Mouse (Mus musculus) hindbrain, embryonic 10.5 days (tissue): ENCODE results near the gene Lxn. TPM values are rescaled to one million over a fixed set of nuclear protein-coding genes. Genes with fewer than 3 reads are reported as not detected.

Experiments
- DNase-seq: peaks from one replicate; pipeline ENCODE4 v3.0.0-alpha.2; 2017; ENCODE audit warnings: low spot score
- H3K27ac ChIP-seq: fragments of 300-500 bp; sonication (generic); 2 replicates; pipeline ENCODE4 v1.5.1; 2016; ENCODE audit warnings: mild to moderate bottlenecking, moderate library complexity
- H3K27me3 ChIP-seq: fragments of 300-500 bp; sonication (generic); 2 replicates; pipeline ENCODE4 v1.6.1; 2016; ENCODE audit warnings: mild to moderate bottlenecking; ENCODE audit not compliant: poor library complexity, insufficient read depth, severe bottlenecking
- H3K36me3 ChIP-seq: fragments of 300-500 bp; sonication (generic); 2 replicates; pipeline ENCODE4 v1.6.1; 2016; ENCODE audit warnings: mild to moderate bottlenecking, moderate library complexity
- H3K4me1 ChIP-seq: fragments of 300-500 bp; sonication (generic); replicated peaks from 2 replicates; pipeline ENCODE4 v1.6.1; 2016; ENCODE audit warnings: mild to moderate bottlenecking
- H3K4me3 ChIP-seq: fragments of 300-500 bp; sonication (generic); 2 replicates; pipeline ENCODE4 v1.5.1; 2016; ENCODE audit warnings: mild to moderate bottlenecking, moderate library complexity
- H3K9me3 ChIP-seq: fragments of 300-500 bp; sonication (generic); 2 replicates; pipeline ENCODE4 v1.6.1; 2016; ENCODE audit warnings: mild to moderate bottlenecking, moderate library complexity
- WGBS: fragments of 180-500 bp; shearing (Covaris S2); methylation state at CpG from one replicate; pipeline ENCODE4 v1.1.7; 2016; 5-methylcytosine and 5-hydroxymethylcytosine counted together
- polyA plus RNA-seq: library from polyadenylated mRNA; unstranded; fragments of >200 nt; fragmentation: Nextera tagmentation; extraction: Ambion mirVana; gene quantifications from 2 replicates; pipeline ENCODE4 v1.2.1, GENCODE M21; 2016

The Lxn gene
- polyA plus RNA-seq, 1 experiment from 2014 or later = 64.5 TPM

GRCm38 (mm10) chr3:67485233-67485632 is 21.5 kb upstream of the Lxn start:
- DNase-seq = no peak
- Histone ChIP-seq H3K9me3 (no peaks in the 10 kb centered on the region), H3K4me3 (no peak overlapping the region), H3K36me3 (0 out of 2 replicates have a peak, but pooled peaks cover 5% of the 10 kb centered on the region), H3K27ac (no peak overlapping the region), H3K27me3 (no peaks in the 10 kb centered on the region), H3K4me1 (no peaks in the 10 kb centered on the region)
- 84% methylated on average over 2 of the region's 2 CpGs for WGBS

- no peak for DNase-seq
- H3K4me1 ChIP-seq = no peaks in the 10 kb centered on the region
- 95% methylated on average over 10 of the region's 10 CpGs for WGBS
- no peak overlapping the region for H3K4me3 ChIP-seq
- H3K36me3 ChIP-seq = peaks cover 21% of the 10 kb centered on the region
- no peaks in the 10 kb centered on the region for H3K27me3 ChIP-seq
- no peaks in the 10 kb centered on the region for H3K9me3 ChIP-seq
- no peak overlapping the region for H3K27ac ChIP-seq
Measured at GRCm38 (mm10) chr3:67482400-67482799, 18.7 kb upstream of the Lxn start.

- DNase-seq = no peak
- Histone ChIP-seq H3K27ac (no peak overlapping the region), H3K36me3 (peaks cover 45% of the 10 kb centered on the region), H3K4me1 (no peaks in the 10 kb centered on the region), H3K27me3 (no peaks in the 10 kb centered on the region), H3K4me3 (no peak overlapping the region), H3K9me3 (no peaks in the 10 kb centered on the region)
- 95% methylated on average over 11 of the region's 11 CpGs for WGBS
Measured at GRCm38 (mm10) chr3:67479806-67480205, 16.1 kb upstream of the Lxn start.

- no peak for DNase-seq
- Histone ChIP-seq H3K9me3 (no peaks in the 10 kb centered on the region), H3K4me1 (no peaks in the 10 kb centered on the region), H3K27me3 (no peaks in the 10 kb centered on the region), H3K27ac (no peak overlapping the region), H3K36me3 (peaks cover 68% of the 10 kb centered on the region), H3K4me3 (no peak overlapping the region)
- 92% methylated on average over 6 of the region's 6 CpGs for WGBS
Measured at GRCm38 (mm10) chr3:67473438-67473837, 9.7 kb upstream of the Lxn start.

- H3K9me3 ChIP-seq = no peaks in the 10 kb centered on the region
- 88% methylated on average over 4 of the region's 4 CpGs for WGBS
- H3K4me3 ChIP-seq = no peak overlapping the region
- DNase-seq = no peak
- no peaks in the 10 kb centered on the region for H3K4me1 ChIP-seq
- H3K36me3 ChIP-seq = peaks cover 68% of the 10 kb centered on the region
- no peak overlapping the region for H3K27ac ChIP-seq
- no peaks in the 10 kb centered on the region for H3K27me3 ChIP-seq
Measured at GRCm38 (mm10) chr3:67471408-67472127, 7.8 kb upstream of the Lxn start.

GRCm38 (mm10) chr3:67467281-67467680 is 3.6 kb upstream of the Lxn start:
- 95% methylated on average over 2 of the region's 2 CpGs for WGBS
- H3K4me1 ChIP-seq = peaks cover 19% of the 10 kb centered on the region
- H3K9me3 ChIP-seq = no peaks in the 10 kb centered on the region
- H3K27ac ChIP-seq = no peak overlapping the region
- peaks cover 39% of the 10 kb centered on the region for H3K36me3 ChIP-seq
- no peaks in the 10 kb centered on the region for H3K27me3 ChIP-seq
- no peak for DNase-seq
- H3K4me3 ChIP-seq = no peak overlapping the region

- no peaks in the 10 kb centered on the region for H3K9me3 ChIP-seq
- H3K36me3 ChIP-seq = peaks cover 34% of the 10 kb centered on the region
- H3K27ac ChIP-seq = no peak overlapping the region
- H3K4me1 ChIP-seq = peaks cover 19% of the 10 kb centered on the region
- 94% methylated on average over 5 of the region's 5 CpGs for WGBS
- H3K4me3 ChIP-seq = no peak overlapping the region
- no peaks in the 10 kb centered on the region for H3K27me3 ChIP-seq
- DNase-seq = no peak
Measured at GRCm38 (mm10) chr3:67466576-67466975, 2.9 kb upstream of the Lxn start.

- Histone ChIP-seq H3K27ac (peak overlapping the region; percentile 87), H3K4me1 (peaks cover 19% of the 10 kb centered on the region), H3K4me3 (peak overlapping the region; percentile 68), H3K27me3 (no peaks in the 10 kb centered on the region), H3K36me3 (peaks cover 40% of the 10 kb centered on the region), H3K9me3 (no peaks in the 10 kb centered on the region)
- 5% methylated on average over 12 of the region's 12 CpGs for WGBS
- DNase-seq = no peak
Measured at GRCm38 (mm10) chr3:67463001-67463400, 725 bp downstream of the Lxn start.

GRCm38 (mm10) chr3:67462578-67462977 is 1.1 kb downstream of the Lxn start:
- no peak for DNase-seq
- WGBS = 63% methylated on average over 10 of the region's 10 CpGs

GRCm38 (mm10) chr3:67462015-67462414 is 1.7 kb downstream of the Lxn start:
- 90% methylated on average over 7 of the region's 7 CpGs for WGBS
- Histone ChIP-seq H3K4me3 (no peak overlapping the region), H3K27ac (no peak overlapping the region), H3K4me1 (peaks cover 19% of the 10 kb centered on the region), H3K36me3 (peaks cover 44% of the 10 kb centered on the region), H3K27me3 (no peaks in the 10 kb centered on the region), H3K9me3 (no peaks in the 10 kb centered on the region)
- no peak for DNase-seq

More at GRCm38 (mm10) chr3:67462578-67462977, 1.1 kb downstream of the Lxn start:
- peak overlapping the region; percentile 68 for H3K4me3 ChIP-seq
- peaks cover 40% of the 10 kb centered on the region for H3K36me3 ChIP-seq
- no peaks in the 10 kb centered on the region for H3K9me3 ChIP-seq
- H3K27ac ChIP-seq = no peak overlapping the region
- H3K27me3 ChIP-seq = no peaks in the 10 kb centered on the region
- H3K4me1 ChIP-seq = peaks cover 19% of the 10 kb centered on the region

- no peak for DNase-seq
- Histone ChIP-seq H3K27me3 (no peaks in the 10 kb centered on the region), H3K4me1 (peaks cover 19% of the 10 kb centered on the region), H3K9me3 (no peaks in the 10 kb centered on the region), H3K36me3 (peaks cover 59% of the 10 kb centered on the region), H3K27ac (no peak overlapping the region), H3K4me3 (no peak overlapping the region)
- WGBS = 79% methylated on average over 3 of the region's 3 CpGs
Measured at GRCm38 (mm10) chr3:67459881-67460280, 3.8 kb downstream of the Lxn start.

GRCm38 (mm10) chr3:67450601-67451210 is 13.0 kb downstream of the Lxn start:
- H3K36me3 ChIP-seq = peaks cover 90% of the 10 kb centered on the region
- no peak overlapping the region for H3K4me3 ChIP-seq
- 91% methylated on average over 5 of the region's 5 CpGs for WGBS
- no peak overlapping the region for H3K27ac ChIP-seq
- DNase-seq = no peak
- no peaks in the 10 kb centered on the region for H3K4me1 ChIP-seq
- no peaks in the 10 kb centered on the region for H3K27me3 ChIP-seq
- no peaks in the 10 kb centered on the region for H3K9me3 ChIP-seq

- DNase-seq = no peak
- H3K4me1 ChIP-seq = no peaks in the 10 kb centered on the region
- H3K9me3 ChIP-seq = no peaks in the 10 kb centered on the region
- H3K27me3 ChIP-seq = no peaks in the 10 kb centered on the region
- no peak overlapping the region for H3K4me3 ChIP-seq
- H3K36me3 ChIP-seq = peaks cover 90% of the 10 kb centered on the region
- 94% methylated on average over 21 of the region's 21 CpGs for WGBS
- no peak overlapping the region for H3K27ac ChIP-seq
Measured at GRCm38 (mm10) chr3:67449660-67450059, 14.1 kb downstream of the Lxn start.
